Mouse (Mus musculus): ENCODE measurements around the gene C530008M17Rik.

DNA sequence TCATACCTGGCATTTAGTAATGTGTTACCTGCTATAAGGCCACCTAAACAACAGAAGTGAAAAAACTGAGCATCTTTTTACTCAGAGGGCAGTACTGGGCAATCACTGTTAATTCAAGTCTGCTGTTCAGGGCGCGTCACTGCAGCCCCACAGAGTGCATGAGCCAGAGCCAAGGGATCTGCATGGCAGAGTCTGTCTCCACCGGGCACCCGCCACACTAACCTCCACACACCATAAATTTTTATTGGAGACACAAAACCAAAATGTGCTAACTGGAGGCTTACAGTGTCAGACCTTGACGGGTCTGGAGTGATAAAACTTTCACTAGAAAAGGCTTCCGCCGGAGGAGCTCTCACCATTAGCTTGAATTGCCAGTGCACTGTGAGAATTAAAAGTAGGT, 57.4 kb downstream of the C530008M17Rik start:
- no peak for TF ChIP-seq POLR2A (IDR thresholded peaks at IDR 0.05; ENCODE audit: borderline replicate concordance, extremely low read depth, low read depth, low read length)
- TF ChIP-seq CTCF (IDR thresholded peaks at IDR 0.05; ENCODE audit: insufficient read depth, low read length) = no peak

All from lung, adult 2 months (tissue).